Mouse (Mus musculus) MEL (cell line): ENCODE measurements at regions not wholly inside any gene's neighbourhood (a gene's known extent, or its start where the extent isn't known, plus 50 kb on each side); places are given as distances from the start of the nearest gene placed in this dataset.

Source experiments
- DNase-seq: peaks from one replicate; pipeline ENCODE4 v3.0.0; 2011; ENCODE audit warnings: low read depth, low spot score
- H3K27ac ChIP-seq: 2 replicates; pipeline ENCODE4 v1.5.1; 2012; ENCODE audit warnings: low read depth, mild to moderate bottlenecking, control low read depth, low read length, moderate library complexity; ENCODE audit not compliant: control insufficient read depth
- H3K27me3 ChIP-seq, 2 experiments: fragments of 150-350 bp in 1 of 2; sonication (generic) in 1 of 2; 2 replicates each; pipeline ENCODE4 v1.6.1; 2012; ENCODE audit warnings: low read length in 2 of 2, mild to moderate bottlenecking in 2 of 2, improper control_type of control experiment in 1 of 2, moderate library complexity in 1 of 2; ENCODE audit not compliant: insufficient read depth in 2 of 2, control insufficient read depth in 1 of 2
- H3K36me3 ChIP-seq, 2 experiments: 2 replicates each; pipeline ENCODE4 v1.6.1; 2012 to 2014; ENCODE audit warnings: low read length in 2 of 2, improper control_type of control experiment in 1 of 2, inconsistent platforms in 1 of 2, mild to moderate bottlenecking in 1 of 2; ENCODE audit not compliant: insufficient read depth in 2 of 2, control insufficient read depth in 1 of 2
- H3K4me1 ChIP-seq, 2 experiments: fragments of 150-350 bp in 1 of 2; sonication (generic) in 1 of 2; 2 replicates each; pipeline ENCODE4 v1.6.1; 2012; ENCODE audit warnings: low read length in 2 of 2, improper control_type of control experiment in 1 of 2, mild to moderate bottlenecking in 1 of 2; ENCODE audit not compliant: insufficient read depth in 2 of 2, control insufficient read depth in 1 of 2
- H3K4me3 ChIP-seq, 2 experiments: fragments of 150-350 bp in 1 of 2; sonication (generic) in 1 of 2; 2 replicates each; pipeline ENCODE4 v1.5.1; 2012; ENCODE audit warnings: low read depth in 2 of 2, low read length in 2 of 2, mild to moderate bottlenecking in 2 of 2, moderate library complexity in 2 of 2, control low read depth in 1 of 2, improper control_type of control experiment in 1 of 2; ENCODE audit not compliant: control insufficient read depth in 1 of 2, insufficient read depth in 1 of 2
- H3K79me2 ChIP-seq: 2 replicates; pipeline ENCODE4 v1.6.1; 2012; ENCODE audit warnings: mild to moderate bottlenecking, low read length, moderate library complexity; ENCODE audit not compliant: control insufficient read depth, poor library complexity, insufficient read depth
- H3K9ac ChIP-seq: 2 replicates; pipeline ENCODE4 v1.6.1; 2012; ENCODE audit warnings: low read depth, mild to moderate bottlenecking, control low read depth, low read length, moderate library complexity; ENCODE audit not compliant: control insufficient read depth, poor library complexity, severe bottlenecking
- H3K9me3 ChIP-seq: fragments of 150-350 bp; sonication (generic); replicated peaks from 2 replicates; pipeline ENCODE4 v1.6.1; 2012; ENCODE audit warnings: mild to moderate bottlenecking, low read length, improper control_type of control experiment, moderate library complexity; ENCODE audit not compliant: insufficient read depth
- BHLHE40 ChIP-seq: IDR thresholded peaks from 2 replicates; pipeline ENCODE4 v1.6.1; 2012; ENCODE audit warnings: low read depth, mild to moderate bottlenecking, inconsistent platforms, low read length, improper control_type of control experiment, borderline replicate concordance
- CHD1 ChIP-seq: IDR thresholded peaks from 2 replicates; pipeline ENCODE4 v1.6.1; 2012; ENCODE audit warnings: low read depth, mild to moderate bottlenecking, inconsistent platforms, low read length, improper control_type of control experiment
- CHD2 ChIP-seq: IDR thresholded peaks from 2 replicates; pipeline ENCODE4 v1.6.1; 2011; ENCODE audit warnings: low read length, improper control_type of control experiment
- CTCF ChIP-seq, 3 experiments: IDR thresholded peaks in 2 of 3; conservative IDR thresholded peaks in 1 of 3; 2 replicates each; pipeline ENCODE4 v1.5.1; 2011 to 2012; ENCODE audit warnings: low read length in 3 of 3, low read depth in 2 of 3, mild to moderate bottlenecking in 2 of 3, improper control_type of control experiment in 1 of 3, inconsistent platforms in 1 of 3, mixed read lengths in 1 of 3, moderate library complexity in 1 of 3; ENCODE audit not compliant: control insufficient read depth in 1 of 3, insufficient read depth in 1 of 3, poor library complexity in 1 of 3, severe bottlenecking in 1 of 3
- E2F4 ChIP-seq: IDR thresholded peaks from 2 replicates; pipeline ENCODE4 v1.6.1; 2011; ENCODE audit warnings: low read depth, low read length, improper control_type of control experiment, borderline replicate concordance
- ELF1 ChIP-seq: IDR thresholded peaks from 2 replicates; pipeline ENCODE4 v1.6.1; 2014; ENCODE audit warnings: low read depth, mild to moderate bottlenecking, inconsistent platforms, low read length, improper control_type of control experiment, moderate library complexity
- ETS1 ChIP-seq: IDR thresholded peaks from 2 replicates; pipeline ENCODE4 v1.6.1; 2012; ENCODE audit warnings: low read depth, mild to moderate bottlenecking, inconsistent platforms, low read length, improper control_type of control experiment, moderate library complexity
- GABPA ChIP-seq: IDR thresholded peaks from 2 replicates; pipeline ENCODE4 v1.6.1; 2012; ENCODE audit warnings: low read depth, mild to moderate bottlenecking, inconsistent platforms, low read length, improper control_type of control experiment, moderate library complexity
- GATA1 ChIP-seq: IDR thresholded peaks from 2 replicates; pipeline ENCODE4 v1.6.1; 2011; ENCODE audit warnings: low read depth, low read length, improper control_type of control experiment
- HCFC1 ChIP-seq: IDR thresholded peaks from 2 replicates; pipeline ENCODE4 v1.6.1; 2012; ENCODE audit warnings: low read depth, mild to moderate bottlenecking, inconsistent platforms, low read length, improper control_type of control experiment, moderate library complexity
- JUND ChIP-seq: IDR thresholded peaks from 2 replicates; pipeline ENCODE4 v1.6.1; 2011; ENCODE audit warnings: low read depth, mild to moderate bottlenecking, improper control_type of control experiment, low read length
- MAX ChIP-seq: IDR thresholded peaks from 2 replicates; pipeline ENCODE4 v1.6.1; 2011; ENCODE audit warnings: low read length, improper control_type of control experiment
- MEF2A ChIP-seq: IDR thresholded peaks from 2 replicates; pipeline ENCODE4 v1.6.1; 2014; ENCODE audit warnings: low read depth, mild to moderate bottlenecking, inconsistent platforms, low read length, improper control_type of control experiment; ENCODE audit not compliant: poor library complexity, insufficient replicate concordance, severe bottlenecking; ENCODE audit errors: extremely low read depth
- MYB ChIP-seq: IDR thresholded peaks from 2 replicates; pipeline ENCODE4 v1.6.1; 2011; ENCODE audit warnings: mild to moderate bottlenecking, low read depth, low read length, improper control_type of control experiment
- MYC ChIP-seq: IDR thresholded peaks from 2 replicates; pipeline ENCODE4 v1.6.1; 2011; ENCODE audit warnings: low read depth, mild to moderate bottlenecking, low read length, improper control_type of control experiment, moderate library complexity
- NELFE ChIP-seq: IDR thresholded peaks from 2 replicates; pipeline ENCODE4 v1.6.1; 2011; ENCODE audit warnings: low read depth, low read length, improper control_type of control experiment
- NRF1 ChIP-seq: IDR thresholded peaks from 2 replicates; pipeline ENCODE4 v1.6.1; 2014; ENCODE audit warnings: low read depth, mild to moderate bottlenecking, inconsistent platforms, low read length, improper control_type of control experiment, moderate library complexity; ENCODE audit not compliant: poor library complexity, insufficient read depth, severe bottlenecking
- POLR2AphosphoS5 ChIP-seq: IDR thresholded peaks from 2 replicates; pipeline ENCODE4 v1.6.1; 2012; ENCODE audit warnings: low read depth, borderline replicate concordance, mild to moderate bottlenecking, inconsistent platforms, low read length, moderate library complexity, mixed read lengths
- RAD21 ChIP-seq: IDR thresholded peaks from 2 replicates; pipeline ENCODE4 v1.6.1; 2011; ENCODE audit warnings: mild to moderate bottlenecking, low read depth, low read length, improper control_type of control experiment
- SIN3A ChIP-seq: IDR thresholded peaks from 2 replicates; pipeline ENCODE4 v1.6.1; 2012; ENCODE audit warnings: low read length, improper control_type of control experiment, inconsistent platforms
- SMC3 ChIP-seq: IDR thresholded peaks from 2 replicates; pipeline ENCODE4 v1.6.1; 2011; ENCODE audit warnings: low read depth, low read length, improper control_type of control experiment
- TAL1 ChIP-seq: IDR thresholded peaks from 2 replicates; pipeline ENCODE4 v1.6.1; 2012; ENCODE audit warnings: mild to moderate bottlenecking, inconsistent platforms, low read length, moderate library complexity, mixed read lengths
- TBP ChIP-seq: IDR thresholded peaks from 2 replicates; pipeline ENCODE4 v1.8.0; 2011; ENCODE audit warnings: low read depth, low read length, improper control_type of control experiment
- TCF12 ChIP-seq: IDR thresholded peaks from 2 replicates; pipeline ENCODE4 v1.6.1; 2014; ENCODE audit warnings: low read depth, mild to moderate bottlenecking, inconsistent platforms, low read length, improper control_type of control experiment, moderate library complexity
- USF2 ChIP-seq, 2 experiments: IDR thresholded peaks; 2 replicates each; pipeline ENCODE4 v1.6.1; 2011 to 2012; ENCODE audit warnings: improper control_type of control experiment in 2 of 2, low read length in 2 of 2, borderline replicate concordance in 1 of 2, inconsistent platforms in 1 of 2, low read depth in 1 of 2, mild to moderate bottlenecking in 1 of 2; ENCODE audit not compliant: insufficient read depth in 1 of 2
- ZMIZ1 ChIP-seq: IDR thresholded peaks from 2 replicates; pipeline ENCODE4 v1.6.1; 2012; ENCODE audit warnings: low read depth, mild to moderate bottlenecking, inconsistent platforms, low read length, improper control_type of control experiment, moderate library complexity
- ZNF384 ChIP-seq: IDR thresholded peaks from 2 replicates; pipeline ENCODE4 v1.6.1; 2012; ENCODE audit warnings: low read depth, mild to moderate bottlenecking, inconsistent platforms, low read length, improper control_type of control experiment

- H3K36me3 ChIP-seq = no peaks in the 10 kb centered on the region
- no peaks in the 10 kb centered on the region for H3K9me3 ChIP-seq
- H3K9ac ChIP-seq = no peak overlapping the region
- DNase-seq = no peak
- no peaks in the 10 kb centered on the region for H3K79me2 ChIP-seq
- H3K4me3 ChIP-seq = no peak overlapping the region
- H3K4me1 ChIP-seq = no peaks in the 10 kb centered on the region
- no peaks in the 10 kb centered on the region for H3K27me3 ChIP-seq
- no peak overlapping the region for H3K27ac ChIP-seq
- TF ChIP-seq CTCF (IDR thresholded peaks at IDR 0.05 in 2 of 3, conservative IDR thresholded peaks at IDR 0.05 in 1 of 3; ENCODE audit: control insufficient read depth in 1 of 3, insufficient read depth in 1 of 3, low read depth in 2 of 3, low read length in 3 of 3, poor library complexity in 1 of 3, severe bottlenecking in 1 of 3) = no peak
- no peak for TF ChIP-seq MEF2A
- TF ChIP-seq BHLHE40 = no peak
- no peak for TF ChIP-seq TBP
- no peak for TF ChIP-seq NRF1
- TF ChIP-seq GATA1 = no peak
- no peak for TF ChIP-seq ZMIZ1
- no peak for TF ChIP-seq POLR2AphosphoS5
- TF ChIP-seq CHD2 = no peak
- no peak for TF ChIP-seq SIN3A
- no peak for TF ChIP-seq MAX
- TF ChIP-seq ETS1 = no peak
- TF ChIP-seq ELF1 = no peak
- TF ChIP-seq E2F4 = no peak
- TF ChIP-seq RAD21 = no peak
- no peak for TF ChIP-seq USF2 (IDR thresholded peaks at IDR 0.05; ENCODE audit: borderline replicate concordance in 1 of 2, insufficient read depth in 1 of 2, low read depth in 1 of 2, low read length in 2 of 2)
- no peak for TF ChIP-seq GABPA
- TF ChIP-seq MYB = no peak
- no peak for TF ChIP-seq JUND
Measured at GRCm38 (mm10) chr6:31137351-31137750, 178.5 kb upstream of the Klf14 start.

- TF ChIP-seq MEF2A = no peak
- no peak for TF ChIP-seq GATA1
- no peak for TF ChIP-seq HCFC1
- TF ChIP-seq MYC = no peak
- no peak for TF ChIP-seq NRF1
- TF ChIP-seq BHLHE40 = no peak
- TF ChIP-seq ETS1 = no peak
- TF ChIP-seq TCF12 = no peak
- no peak for TF ChIP-seq CHD1
- TF ChIP-seq SMC3 = no peak
- TF ChIP-seq JUND = no peak
- no peak for TF ChIP-seq TAL1
- TF ChIP-seq ZNF384 = no peak
- no peak for TF ChIP-seq NELFE
- DNase-seq = no peak
- Histone ChIP-seq H3K27me3 (no peaks in the 10 kb centered on the region), H3K4me1 (no peaks in the 10 kb centered on the region), H3K9me3 (no peaks in the 10 kb centered on the region), H3K4me3 (no peak overlapping the region), H3K9ac (no peak overlapping the region), H3K36me3 (no peaks in the 10 kb centered on the region), H3K79me2 (no peaks in the 10 kb centered on the region), H3K27ac (no peak overlapping the region)
Measured at GRCm38 (mm10) chr6:31140000-31140399, 181.1 kb upstream of the Klf14 start.
